Mouse (Mus musculus): Measurements from ENCODE around the gene Rnf126. TPM values are rescaled to one million over a fixed set of nuclear protein-coding genes. Genes with fewer than 3 reads are reported as not detected.

Gene Rnf126
- polyA plus RNA-seq, 1 experiment from 2014 or later, result 109 TPM

DNA sequence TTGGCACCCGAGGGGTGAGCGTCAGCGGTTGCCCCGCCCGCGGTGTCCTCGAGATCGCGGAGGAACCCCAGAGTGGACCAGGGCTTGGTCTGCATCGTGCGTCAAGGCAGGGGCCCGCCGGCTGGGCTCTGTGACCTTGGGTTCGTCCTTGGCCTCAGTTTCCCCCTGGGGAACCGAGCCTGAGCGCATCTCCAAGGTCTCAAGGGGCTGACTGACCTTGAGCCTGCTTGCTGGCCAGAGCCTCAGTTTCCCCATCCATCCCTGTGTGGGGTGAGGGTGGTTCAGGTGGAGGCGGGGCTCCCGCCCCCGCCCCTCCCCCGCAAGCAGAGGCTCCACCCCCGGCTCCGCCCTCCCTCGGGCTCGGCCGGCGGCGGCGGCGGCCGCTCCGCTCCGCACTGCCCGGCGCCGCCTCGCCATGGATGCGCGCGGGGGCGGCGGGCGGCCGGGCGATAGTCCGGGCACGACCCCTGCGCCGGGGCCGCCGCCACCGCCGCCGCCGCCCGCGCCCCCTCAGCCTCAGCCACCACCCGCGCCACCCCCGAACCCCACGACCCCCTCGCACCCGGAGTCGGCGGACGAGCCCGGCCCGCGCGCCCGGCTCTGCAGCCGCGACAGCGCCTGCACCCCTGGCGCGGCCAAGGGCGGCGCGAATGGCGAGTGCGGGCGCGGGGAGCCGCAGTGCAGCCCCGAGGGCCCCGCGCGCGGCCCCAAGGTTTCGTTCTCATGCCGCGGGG, 50.3 kb downstream of the Rnf126 start, which contains the start of gene Hcn2:
Hcn2 (plus strand) TSS at position 381 of the 734 bp plus-strand sequence.
- peaks cover 41% of the 10 kb centered on the region for H3K27me3 ChIP-seq (replicated peaks)
- 2% methylated on average over 57 of the region's 91 CpGs for WGBS

DNA sequence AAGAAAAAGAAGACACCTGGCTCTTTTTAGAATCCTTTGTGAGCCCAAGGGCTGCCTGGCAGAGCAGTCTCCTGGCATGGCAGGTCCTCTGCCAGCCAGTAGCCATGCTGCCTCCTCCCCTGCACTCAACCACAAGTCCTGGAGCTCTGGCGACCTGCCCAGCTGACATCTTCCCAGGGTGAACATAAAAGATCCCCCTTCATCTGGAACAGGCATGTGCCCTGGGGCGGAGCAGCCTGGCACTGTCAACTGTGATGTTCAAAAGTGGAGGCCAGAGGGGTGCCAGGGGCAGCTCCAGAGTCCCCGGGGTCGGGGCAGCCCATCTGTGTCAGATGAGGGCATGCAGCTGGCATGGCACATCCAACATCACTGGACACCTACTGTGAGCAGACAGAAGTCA, 51.8 kb downstream of the Rnf126 start:
- H3K27ac ChIP-seq, result no peak overlapping the region
- peaks cover 41% of the 10 kb centered on the region for H3K27me3 ChIP-seq (replicated peaks)
- 58% methylated on average over 4 of the region's 4 CpGs for WGBS
- H3K4me3 ChIP-seq, result no peak overlapping the region
- no peaks in the 10 kb centered on the region for H3K9me3 ChIP-seq
- ATAC-seq (replicated peaks), result no peak
- H3K36me3 ChIP-seq (replicated peaks), result peaks cover 22% of the 10 kb centered on the region
- H3K9ac ChIP-seq, result no peak overlapping the region
- H3K4me1 ChIP-seq, result peaks cover 24% of the 10 kb centered on the region
- H3K4me2 ChIP-seq, result no peak overlapping the region

More for the DNA sequence above, 50.3 kb downstream of the Rnf126 start, which contains the start of gene Hcn2:
- Histone ChIP-seq H3K4me2 (peak within 1 kb of the TSS; percentile 84), H3K27ac (peak within 1 kb of the TSS; percentile 69), H3K4me3 (peak within 1 kb of the TSS; percentile 74), H3K9me3 (no peaks in the 10 kb centered on the region), H3K9ac (peak within 1 kb of the TSS; percentile 73), H3K36me3 (replicated peaks) (peaks cover 7% of the 10 kb centered on the region; the same call in 1 of the 2 replicates), H3K4me1 (peaks cover 24% of the 10 kb centered on the region)
- peak; percentile 53 for ATAC-seq (replicated peaks)

DNA sequence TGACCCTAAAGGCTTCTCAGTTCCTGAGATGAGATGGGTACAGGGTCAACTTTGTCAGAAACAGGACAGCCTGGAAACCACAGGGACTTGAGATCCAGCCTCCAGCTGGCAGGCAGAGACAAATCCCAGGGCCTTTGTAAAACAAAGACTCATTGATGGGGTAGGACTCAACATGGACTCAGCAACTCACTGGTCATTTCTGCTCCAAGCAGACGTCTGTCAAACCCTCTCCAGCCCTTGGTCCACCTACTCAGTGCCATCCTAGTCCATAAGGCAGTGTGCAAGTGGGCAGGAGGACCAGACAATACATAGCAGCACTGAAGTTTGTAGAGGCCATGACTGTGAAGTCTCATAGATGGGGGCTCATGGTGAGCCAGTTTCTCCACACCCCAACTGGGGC, 53.6 kb downstream of the Rnf126 start:
- Histone ChIP-seq H3K9me3 (no peaks in the 10 kb centered on the region), H3K9ac (no peak overlapping the region), H3K4me3 (no peak overlapping the region), H3K4me2 (no peak overlapping the region), H3K4me1 (peaks cover 20% of the 10 kb centered on the region), H3K36me3 (replicated peaks) (peaks cover 22% of the 10 kb centered on the region), H3K27me3 (replicated peaks) (peaks cover 27% of the 10 kb centered on the region), H3K27ac (no peak overlapping the region)
- no peak for ATAC-seq (replicated peaks)
- 17% methylated on average over 1 of the region's 1 CpGs for WGBS

DNA sequence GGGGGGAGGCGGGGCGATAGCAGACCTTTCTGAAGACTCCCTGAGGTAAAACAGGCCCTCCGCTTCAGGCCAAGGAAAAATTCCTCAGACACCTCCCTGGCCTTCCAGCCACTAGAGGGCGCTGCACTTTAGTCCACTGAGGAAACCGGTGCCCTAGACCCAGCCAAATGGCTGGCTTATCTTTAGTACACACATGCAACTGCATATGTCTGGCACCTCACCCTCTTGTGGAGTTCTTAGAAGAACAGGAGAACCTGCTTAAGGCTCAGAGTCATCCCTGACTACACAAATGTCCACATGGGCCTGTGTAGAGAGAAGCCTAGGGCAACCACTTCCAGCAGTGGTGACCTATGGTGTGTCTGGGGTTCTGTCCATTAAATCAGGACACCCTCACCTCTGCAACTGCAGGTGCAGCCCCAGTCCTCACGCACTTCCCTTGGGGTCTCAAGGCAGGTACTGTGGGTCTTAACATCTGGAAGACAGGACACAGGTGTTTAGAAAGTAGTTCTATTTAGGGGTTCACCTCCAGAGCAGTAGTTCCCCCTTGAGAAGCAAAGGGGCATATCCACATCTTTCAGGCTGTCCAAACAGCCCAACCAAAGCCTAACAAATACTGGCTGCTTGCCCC, 54.1 kb downstream of the Rnf126 start:
- peaks cover 22% of the 10 kb centered on the region for H3K27me3 ChIP-seq (replicated peaks)
- no peaks in the 10 kb centered on the region for H3K9me3 ChIP-seq
- peaks cover 22% of the 10 kb centered on the region for H3K36me3 ChIP-seq (replicated peaks)
- H3K4me2 ChIP-seq, result no peak overlapping the region
- no peak for ATAC-seq (replicated peaks)
- H3K9ac ChIP-seq, result no peak overlapping the region
- WGBS, result 17% methylated on average over 4 of the region's 6 CpGs
- H3K27ac ChIP-seq, result no peak overlapping the region
- no peak overlapping the region for H3K4me3 ChIP-seq
- peaks cover 17% of the 10 kb centered on the region for H3K4me1 ChIP-seq

DNA sequence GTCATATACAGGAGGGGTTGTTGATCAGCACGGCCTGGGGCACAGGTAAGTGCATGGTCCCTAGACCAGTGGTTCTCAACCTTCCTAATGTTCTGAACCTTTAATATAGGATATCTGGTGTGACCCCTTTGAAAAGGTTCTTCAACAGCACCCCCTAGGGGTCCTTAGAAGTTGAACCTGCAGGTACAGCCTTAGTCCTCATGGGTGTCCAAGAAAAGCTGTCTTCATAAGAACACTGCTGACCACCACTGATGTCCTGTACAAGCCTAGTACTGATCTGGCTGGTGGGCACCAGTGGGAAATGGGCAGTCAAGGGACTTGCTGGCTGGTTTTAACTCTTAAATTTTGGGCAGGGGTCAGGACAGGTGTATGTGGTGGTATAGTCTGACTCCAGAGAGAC, 54.7 kb downstream of the Rnf126 start:
- Histone ChIP-seq H3K9me3 (no peaks in the 10 kb centered on the region), H3K27me3 (replicated peaks) (peaks cover 16% of the 10 kb centered on the region), H3K4me3 (no peak overlapping the region), H3K9ac (no peak overlapping the region), H3K4me2 (no peak overlapping the region), H3K4me1 (peaks cover 17% of the 10 kb centered on the region), H3K27ac (no peak overlapping the region), H3K36me3 (replicated peaks) (peaks cover 22% of the 10 kb centered on the region)
- ATAC-seq (replicated peaks), result 0 out of 2 replicates have a peak, but pooled peaks have one; percentile 10
- WGBS, result 89% methylated on average over 1 of the region's 1 CpGs

DNA sequence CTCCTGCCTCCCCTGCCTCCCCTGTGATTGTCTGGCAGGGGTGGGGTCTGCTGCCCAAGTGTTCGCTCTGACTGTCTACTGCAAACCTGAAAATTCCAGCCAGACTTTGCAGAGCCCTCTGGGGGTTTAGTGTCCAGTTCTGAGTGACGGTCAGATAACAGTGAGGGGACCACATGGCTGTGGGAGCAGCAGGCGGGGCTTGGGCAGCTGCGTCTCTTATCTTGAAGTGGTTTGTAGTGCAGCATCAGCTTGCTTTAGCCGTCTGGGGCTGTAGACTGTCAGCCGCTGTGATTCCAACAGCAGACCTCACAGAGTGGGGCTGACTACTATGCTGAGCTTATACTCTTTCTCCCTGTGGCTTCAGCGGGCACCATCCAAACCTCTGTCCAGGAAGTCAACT, 57.4 kb downstream of the Rnf126 start:
- H3K4me1 ChIP-seq, result peaks cover 30% of the 10 kb centered on the region
- ATAC-seq (replicated peaks), result no peak
- H3K36me3 ChIP-seq (replicated peaks), result peaks cover 22% of the 10 kb centered on the region
- no peaks in the 10 kb centered on the region for H3K9me3 ChIP-seq
- no peak overlapping the region for H3K9ac ChIP-seq
- H3K4me3 ChIP-seq, result no peak overlapping the region
- H3K27me3 ChIP-seq (replicated peaks), result no peaks in the 10 kb centered on the region
- H3K27ac ChIP-seq, result no peak overlapping the region
- 83% methylated on average over 7 of the region's 7 CpGs for WGBS
- H3K4me2 ChIP-seq, result no peak overlapping the region

DNA sequence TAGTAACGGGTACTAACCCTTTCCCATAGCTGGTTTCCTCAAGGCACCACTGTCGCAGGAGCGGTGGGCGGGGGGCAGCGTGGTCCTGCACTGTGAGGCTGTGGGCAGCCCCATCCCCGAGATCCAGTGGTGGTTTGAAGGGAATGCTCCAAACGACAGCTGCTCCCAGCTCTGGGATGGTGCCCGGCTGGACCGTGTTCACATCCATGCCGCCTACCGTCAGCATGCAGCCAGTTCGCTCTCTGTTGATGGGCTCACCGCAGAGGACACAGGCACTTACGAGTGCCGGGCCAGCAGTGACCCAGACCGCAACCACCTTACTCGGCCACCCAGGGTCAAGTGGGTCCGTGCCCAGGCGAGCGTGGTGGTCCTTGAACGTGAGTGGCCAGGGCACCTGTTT, 58.1 kb downstream of the Rnf126 start:
- no peak overlapping the region for H3K9ac ChIP-seq
- H3K4me2 ChIP-seq, result no peak overlapping the region
- WGBS, result 91% methylated on average over 21 of the region's 21 CpGs

More for the DNA sequence above, 58.1 kb downstream of the Rnf126 start:
- Histone ChIP-seq H3K4me3 (no peak overlapping the region), H3K9me3 (no peaks in the 10 kb centered on the region), H3K4me1 (peaks cover 30% of the 10 kb centered on the region), H3K27ac (no peak overlapping the region), H3K27me3 (replicated peaks) (no peaks in the 10 kb centered on the region), H3K36me3 (replicated peaks) (peaks cover 22% of the 10 kb centered on the region)
- ATAC-seq (replicated peaks), result no peak

Other genes starting within 250 kb of the Rnf126 start
- gene Plpp2, start 233.2 kb downstream of the Rnf126 start, polyA plus RNA-seq (2015; fragmentation: Nextera tagmentation; extraction: Ambion mirVana), result 16.9 and 19.7 TPM in 2 replicates
- gene Mier2, start 211.8 kb downstream of the Rnf126 start, polyA plus RNA-seq (2015; fragmentation: Nextera tagmentation; extraction: Ambion mirVana), result 70.4 and 72.5 TPM in 2 replicates
- not detected in 2 replicates for gene Theg, start 179.6 kb downstream of the Rnf126 start, polyA plus RNA-seq (2015; fragmentation: Nextera tagmentation; extraction: Ambion mirVana)
- gene C2cd4c, start 152.9 kb downstream of the Rnf126 start, polyA plus RNA-seq (2015; fragmentation: Nextera tagmentation; extraction: Ambion mirVana), result 0.49 and 0.95 TPM in 2 replicates
- gene Shc2, start 129.0 kb downstream of the Rnf126 start, polyA plus RNA-seq (2015; fragmentation: Nextera tagmentation; extraction: Ambion mirVana), result 27.9 and 30.1 TPM in 2 replicates
- gene Odf3l2, start 121.2 kb downstream of the Rnf126 start, polyA plus RNA-seq (2015; fragmentation: Nextera tagmentation; extraction: Ambion mirVana), result 0.41 and 0.44 TPM in 2 replicates
- gene Madcam1, start 102.4 kb downstream of the Rnf126 start, polyA plus RNA-seq (2015; fragmentation: Nextera tagmentation; extraction: Ambion mirVana), result 0.79 and 1.1 TPM in 2 replicates
- gene Tpgs1, start 97.6 kb downstream of the Rnf126 start, polyA plus RNA-seq (2015; fragmentation: Nextera tagmentation; extraction: Ambion mirVana), result 99.8 and 105 TPM in 2 replicates
- 88.8 and 91.6 TPM in 2 replicates for gene Cdc34, start 84.8 kb downstream of the Rnf126 start, polyA plus RNA-seq (2015; fragmentation: Nextera tagmentation; extraction: Ambion mirVana)
- 1.7 and 2.2 TPM in 2 replicates for gene Gzmm, start 77.9 kb downstream of the Rnf126 start, polyA plus RNA-seq (2015; fragmentation: Nextera tagmentation; extraction: Ambion mirVana)
- 819 and 876 TPM in 2 replicates for gene Bsg, start 62.5 kb downstream of the Rnf126 start, polyA plus RNA-seq (2015; fragmentation: Nextera tagmentation; extraction: Ambion mirVana)
- 1.3 and 1.7 TPM in 2 replicates for gene Hcn2, start 50.3 kb downstream of the Rnf126 start, polyA plus RNA-seq (2015; fragmentation: Nextera tagmentation; extraction: Ambion mirVana)
- gene Polrmt, start 20.4 kb downstream of the Rnf126 start, polyA plus RNA-seq (2015; fragmentation: Nextera tagmentation; extraction: Ambion mirVana), result 48.3 and 50.6 TPM in 2 replicates
- gene Fgf22, start 11.9 kb downstream of the Rnf126 start, polyA plus RNA-seq (2015; fragmentation: Nextera tagmentation; extraction: Ambion mirVana), result 1.4 and 1.6 TPM in 2 replicates
- 1.9 and 2.0 TPM in 2 replicates for gene Fstl3, start 10.3 kb upstream of the Rnf126 start, polyA plus RNA-seq (2015; fragmentation: Nextera tagmentation; extraction: Ambion mirVana)
- gene Prss57, start 24.0 kb upstream of the Rnf126 start, polyA plus RNA-seq (2015; fragmentation: Nextera tagmentation; extraction: Ambion mirVana), result 0.17 TPM in 1 of 2 replicates, not detected in the other
- 337 and 348 TPM in 2 replicates for gene Palm, start 26.6 kb upstream of the Rnf126 start, polyA plus RNA-seq (2015; fragmentation: Nextera tagmentation; extraction: Ambion mirVana)
- 0.23 and 0.85 TPM in 2 replicates for gene Misp, start 54.0 kb upstream of the Rnf126 start, polyA plus RNA-seq (2015; fragmentation: Nextera tagmentation; extraction: Ambion mirVana)
- 72.7 and 79.4 TPM in 2 replicates for gene Ptbp1, start 87.5 kb upstream of the Rnf126 start, polyA plus RNA-seq (2015; fragmentation: Nextera tagmentation; extraction: Ambion mirVana)
- 12.2 and 13.3 TPM in 2 replicates for gene Prtn3, start 107.5 kb upstream of the Rnf126 start, polyA plus RNA-seq (2015; fragmentation: Nextera tagmentation; extraction: Ambion mirVana)
- gene Plppr3, start 107.7 kb upstream of the Rnf126 start, polyA plus RNA-seq (2015; fragmentation: Nextera tagmentation; extraction: Ambion mirVana), result 496 and 503 TPM in 2 replicates
- 1.2 TPM in 1 of 2 replicates, not detected in the other for gene Elane, start 119.3 kb upstream of the Rnf126 start, polyA plus RNA-seq (2015; fragmentation: Nextera tagmentation; extraction: Ambion mirVana)
- gene Cfd, start 123.9 kb upstream of the Rnf126 start, polyA plus RNA-seq (2015; fragmentation: Nextera tagmentation; extraction: Ambion mirVana), result not detected in 2 replicates
- gene Med16, start 142.0 kb upstream of the Rnf126 start, polyA plus RNA-seq (2015; fragmentation: Nextera tagmentation; extraction: Ambion mirVana), result 64.5 and 66.5 TPM in 2 replicates
- gene Gm26602, start 143.9 kb upstream of the Rnf126 start, polyA plus RNA-seq (2015; fragmentation: Nextera tagmentation; extraction: Ambion mirVana), result not detected in 2 replicates
- 3.1 and 3.3 TPM in 2 replicates for gene Kiss1r, start 150.0 kb upstream of the Rnf126 start, polyA plus RNA-seq (2015; fragmentation: Nextera tagmentation; extraction: Ambion mirVana)
- gene R3hdm4, start 154.3 kb upstream of the Rnf126 start, polyA plus RNA-seq (2015; fragmentation: Nextera tagmentation; extraction: Ambion mirVana), result 292 and 296 TPM in 2 replicates
- 2.9 and 4.7 TPM in 2 replicates for gene Arid3a, start 160.1 kb upstream of the Rnf126 start, polyA plus RNA-seq (2015; fragmentation: Nextera tagmentation; extraction: Ambion mirVana)
- gene Wdr18, start 193.2 kb upstream of the Rnf126 start, polyA plus RNA-seq (2015; fragmentation: Nextera tagmentation; extraction: Ambion mirVana), result 87.3 and 87.5 TPM in 2 replicates
- 0.34 and 0.66 TPM in 2 replicates for gene Grin3b, start 203.8 kb upstream of the Rnf126 start, polyA plus RNA-seq (2015; fragmentation: Nextera tagmentation; extraction: Ambion mirVana)
- 24.3 and 28.3 TPM in 2 replicates for gene Tmem259, start 217.4 kb upstream of the Rnf126 start, polyA plus RNA-seq (2015; fragmentation: Nextera tagmentation; extraction: Ambion mirVana)
- gene Cnn2, start 221.6 kb upstream of the Rnf126 start, polyA plus RNA-seq (2015; fragmentation: Nextera tagmentation; extraction: Ambion mirVana), result 28.6 and 34.4 TPM in 2 replicates
- 4.4 and 4.8 TPM in 2 replicates for gene Abca7, start 229.5 kb upstream of the Rnf126 start, polyA plus RNA-seq (2015; fragmentation: Nextera tagmentation; extraction: Ambion mirVana)
- gene Arhgap45, start 249.7 kb upstream of the Rnf126 start, polyA plus RNA-seq (2015; fragmentation: Nextera tagmentation; extraction: Ambion mirVana), result 1.9 and 2.2 TPM in 2 replicates

Measured in midbrain, embryonic 15.5 days (tissue).